Mouse (Mus musculus) retina, postnatal 7 days (tissue): Measurements from ENCODE around the gene Wwox.

ENCODE experiments used
- DNase-seq: peaks from one replicate; pipeline ENCODE4 v3.0.0-alpha.2; 2012; ENCODE audit warnings: low read depth, low spot score

Wwox gene

GRCm38 (mm10) chr8:114594811-114595210, 155.4 kb downstream of the Wwox start:
- DNase-seq = no peak

- no peak for DNase-seq
Measured at GRCm38 (mm10) chr8:114599555-114599954, 160.1 kb downstream of the Wwox start.

DNA sequence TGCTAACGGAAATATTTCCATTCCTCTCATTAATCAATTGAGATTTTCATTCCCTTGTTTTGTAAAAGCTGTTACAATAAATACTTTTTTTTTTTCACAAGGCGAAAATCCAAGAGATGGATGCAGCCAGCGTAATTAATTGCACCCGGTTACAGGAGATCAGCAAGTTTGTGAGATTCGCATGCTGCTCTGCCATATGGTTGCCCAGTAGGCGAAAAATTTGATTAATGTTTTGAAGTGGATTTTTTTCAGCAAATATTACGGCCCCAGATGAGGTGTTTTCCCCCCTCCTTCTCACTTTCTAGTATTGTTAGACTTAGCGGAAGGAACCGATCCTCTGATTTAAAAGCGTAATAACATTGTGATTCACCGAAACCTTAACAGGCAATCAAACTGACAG, 160.7 kb downstream of the Wwox start:
- no peak for DNase-seq

GRCm38 (mm10) chr8:114603046-114603445, 163.6 kb downstream of the Wwox start:
- no peak for DNase-seq

DNA sequence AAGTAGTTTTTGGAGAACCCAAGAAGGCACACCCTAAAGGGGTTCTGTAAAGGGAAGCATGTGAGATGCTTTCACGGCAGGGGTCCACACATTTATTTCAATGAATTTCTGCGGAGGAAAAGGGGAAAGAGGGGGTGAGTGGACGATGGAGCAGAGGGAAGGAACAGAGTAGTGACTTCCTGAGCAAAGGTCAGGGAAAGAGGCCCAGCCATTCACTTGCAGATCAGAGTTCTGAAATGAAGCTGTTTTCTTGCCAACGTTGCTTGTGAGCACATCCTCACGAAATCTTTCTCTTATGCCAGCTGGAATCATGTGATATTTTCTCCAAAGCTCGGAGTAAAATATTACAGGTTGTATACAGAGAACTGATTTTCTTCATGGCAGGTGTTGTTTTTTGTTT, 164.1 kb downstream of the Wwox start:
- DNase-seq = no peak

GRCm38 (mm10) chr8:114604315-114604714, 164.9 kb downstream of the Wwox start:
- DNase-seq = no peak

GRCm38 (mm10) chr8:114605651-114606050, 166.2 kb downstream of the Wwox start:
- DNase-seq = no peak

- DNase-seq = no peak
Measured at GRCm38 (mm10) chr8:114609330-114609729, 169.9 kb downstream of the Wwox start.

DNA sequence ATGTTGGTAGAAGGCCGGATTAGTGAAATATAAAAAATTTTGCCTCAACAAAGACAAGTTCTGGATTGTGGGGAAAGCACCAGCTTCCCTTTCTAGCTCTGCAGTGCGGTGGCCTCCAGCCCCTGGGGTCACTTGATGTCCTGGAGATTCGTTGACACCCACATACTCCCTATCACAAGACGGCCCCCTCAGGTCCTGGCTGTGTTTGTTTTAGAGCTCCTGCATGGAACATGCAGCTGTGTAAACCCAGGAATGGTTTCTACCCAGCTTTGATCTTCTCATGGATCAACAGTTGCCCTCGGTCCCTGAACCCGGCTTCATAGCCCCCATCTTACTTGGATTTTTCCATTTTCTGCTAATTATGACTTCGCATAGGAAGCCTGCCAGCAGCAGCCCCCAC, 171.6 kb downstream of the Wwox start:
- no peak for DNase-seq

GRCm38 (mm10) chr8:114612091-114612490, 172.6 kb downstream of the Wwox start:
- DNase-seq = no peak

DNA sequence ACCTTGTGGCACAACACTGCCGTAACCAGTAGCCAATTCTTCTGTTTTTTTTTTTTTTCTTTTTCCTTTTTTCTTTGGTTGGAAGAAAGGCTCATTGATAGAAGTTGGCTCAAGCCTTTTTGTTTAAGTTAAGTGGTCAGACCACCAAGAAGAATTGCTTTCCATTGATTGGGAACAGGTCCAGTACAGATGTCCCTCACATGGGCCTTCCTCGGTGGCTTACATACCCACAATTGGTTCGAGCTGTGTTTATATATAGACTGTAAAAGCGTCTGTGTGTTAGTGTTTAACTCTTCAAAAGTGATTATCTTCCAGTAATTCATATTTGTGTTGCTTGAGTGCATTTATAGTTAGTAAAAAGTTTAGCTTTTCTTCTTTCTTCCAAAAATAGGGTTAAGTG, 176.0 kb downstream of the Wwox start:
- DNase-seq = no peak

DNA sequence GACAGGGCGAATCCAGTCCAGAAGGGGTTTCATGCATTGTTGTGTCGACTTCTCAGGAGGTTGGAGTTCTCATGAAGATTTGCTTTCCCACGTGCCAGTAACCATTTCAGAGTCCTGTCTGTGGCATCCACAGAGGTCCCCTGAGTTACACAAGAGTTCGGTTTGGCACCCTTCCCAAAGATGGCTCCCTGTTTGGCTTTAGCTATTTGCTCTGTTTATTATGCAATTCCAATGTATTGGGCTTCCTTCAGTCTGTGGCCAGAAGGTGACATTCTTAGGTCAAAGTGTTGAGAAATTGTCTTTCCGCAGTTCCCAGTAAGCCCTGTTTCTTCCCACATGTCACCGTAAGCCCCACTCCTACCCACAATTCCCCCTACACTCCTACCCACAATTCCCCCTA, 176.5 kb downstream of the Wwox start:
- no peak for DNase-seq

DNA sequence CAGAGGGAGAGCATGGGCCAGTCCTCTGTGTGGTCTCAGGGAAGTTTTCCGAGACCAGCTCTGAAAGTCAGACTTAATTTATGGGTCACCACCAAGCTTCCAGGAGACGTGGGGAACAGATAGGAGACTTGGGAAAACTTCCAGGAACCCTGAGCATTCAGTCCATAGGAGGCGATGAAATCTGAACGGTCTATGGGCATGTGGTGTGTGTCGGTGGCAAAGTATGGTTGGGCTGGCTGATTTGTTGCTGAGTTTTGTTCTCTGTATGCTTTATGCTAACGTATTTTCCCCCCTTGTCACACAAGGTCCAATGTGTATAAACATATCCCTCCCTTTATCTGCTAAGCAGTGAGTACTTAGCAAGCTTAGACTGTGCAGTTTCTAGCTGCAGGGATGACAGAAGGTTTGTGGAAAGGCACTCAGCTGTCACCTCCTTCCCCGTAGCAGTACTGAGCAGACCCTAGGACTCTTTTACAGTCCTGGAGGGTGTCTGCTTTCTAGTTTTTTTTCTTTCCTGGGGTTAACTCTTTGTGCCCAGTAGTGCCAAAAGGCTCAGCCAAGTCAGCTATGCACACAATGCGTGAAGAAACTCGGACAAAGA, 179.6 kb downstream of the Wwox start:
- DNase-seq = no peak

DNA sequence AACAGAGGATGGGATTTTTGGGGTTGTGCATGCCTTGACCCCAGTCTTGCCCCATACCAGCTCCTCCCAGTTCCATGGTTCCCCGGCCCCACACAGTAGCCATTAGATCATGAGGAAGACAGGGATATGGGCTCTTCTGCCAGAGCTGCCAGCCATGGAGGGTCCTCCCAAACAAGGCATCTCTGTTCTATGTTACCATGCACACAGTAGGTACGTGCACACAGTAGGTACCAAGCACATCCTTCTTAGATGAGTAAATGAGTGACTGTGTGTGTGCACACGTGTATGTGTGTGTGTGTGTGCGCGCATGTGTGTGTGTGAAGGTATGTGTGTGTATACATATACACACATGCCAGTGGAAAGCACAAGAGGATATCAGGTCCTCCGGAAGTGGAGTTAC, 185.9 kb downstream of the Wwox start:
- no peak for DNase-seq

- no peak for DNase-seq
Measured at GRCm38 (mm10) chr8:114626897-114627296, 187.4 kb downstream of the Wwox start.

DNA sequence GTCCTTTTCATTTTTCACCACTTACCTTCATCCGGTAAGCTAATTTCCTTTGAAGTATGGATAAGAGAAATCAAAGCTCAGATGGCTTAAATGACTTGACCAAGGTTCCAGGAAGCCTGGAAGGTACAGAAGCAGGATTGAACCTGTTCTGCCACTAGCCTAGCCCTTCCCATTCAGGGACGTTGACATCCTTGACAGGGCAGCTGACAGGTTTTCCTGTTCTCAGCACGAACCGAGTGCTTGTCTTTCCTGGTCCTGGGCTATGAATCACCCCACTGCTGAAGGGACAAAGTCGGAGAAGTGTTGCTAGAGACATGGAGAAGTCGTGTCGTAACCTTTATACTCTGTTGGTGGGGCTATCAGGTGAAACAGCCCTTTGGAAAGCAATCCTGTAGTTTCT, 190.3 kb downstream of the Wwox start:
- DNase-seq = no peak

GRCm38 (mm10) chr8:114631087-114631486, 191.6 kb downstream of the Wwox start:
- no peak for DNase-seq

GRCm38 (mm10) chr8:114634151-114634550, 194.7 kb downstream of the Wwox start:
- DNase-seq = no peak

DNA sequence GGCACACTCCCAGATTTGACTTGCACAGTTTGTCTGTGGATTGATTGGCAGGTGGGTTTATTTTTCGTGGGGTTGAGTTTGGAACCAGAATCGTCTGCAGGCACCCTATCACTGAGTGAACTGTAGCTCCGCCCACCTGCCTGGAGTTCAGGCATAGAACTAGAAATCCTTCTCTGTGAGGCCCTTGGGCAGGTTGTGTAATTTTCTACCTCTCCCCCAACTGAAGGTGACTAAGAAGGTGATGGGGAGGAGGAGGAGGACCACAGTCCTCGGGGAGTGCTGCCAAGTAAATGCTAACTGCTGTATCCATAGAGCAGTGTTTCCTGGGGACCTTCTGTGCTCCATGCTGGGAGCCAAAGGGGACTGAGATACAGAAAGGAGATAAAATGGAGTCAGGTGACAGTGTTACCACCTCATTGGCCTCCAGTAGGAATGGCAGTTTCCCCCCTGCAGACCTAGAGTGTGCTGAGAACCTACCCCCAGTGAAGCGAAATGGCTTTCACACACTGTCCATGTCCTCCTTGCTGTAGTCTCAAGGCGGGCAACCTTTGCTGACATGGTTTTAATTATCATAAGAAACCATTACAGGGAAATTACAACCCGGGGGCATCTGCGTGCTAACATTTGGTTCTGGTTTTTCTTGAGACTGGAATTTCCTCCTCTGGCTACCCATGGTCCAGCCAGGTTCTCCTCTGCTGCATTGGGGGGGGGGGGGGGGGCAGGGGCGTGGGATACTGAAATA, 195.4 kb downstream of the Wwox start:
- no peak for DNase-seq

GRCm38 (mm10) chr8:114636376-114636775, 196.9 kb downstream of the Wwox start:
- DNase-seq = no peak

- DNase-seq = no peak
Measured at GRCm38 (mm10) chr8:114641809-114642208, 202.4 kb downstream of the Wwox start.

DNA sequence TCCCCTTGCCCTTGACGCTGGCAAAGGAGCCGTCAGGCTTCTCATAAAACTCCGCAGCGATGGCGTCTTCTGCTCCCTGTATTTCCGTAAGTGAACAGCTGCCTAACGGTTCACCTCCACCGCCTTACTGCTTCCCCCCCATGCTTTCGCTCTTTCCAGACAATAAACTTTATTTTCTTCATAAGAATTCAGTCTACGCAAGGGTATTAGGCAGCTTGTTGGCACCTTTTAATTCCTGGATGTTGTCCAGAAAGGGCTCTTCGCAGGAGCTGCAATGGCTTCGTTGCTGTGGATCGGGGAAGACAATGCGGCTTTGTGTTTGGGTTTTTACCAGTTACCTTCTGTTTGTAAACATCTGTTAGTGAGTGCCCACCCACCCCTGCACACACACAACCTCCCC, 211.3 kb downstream of the Wwox start:
- DNase-seq = no peak

DNA sequence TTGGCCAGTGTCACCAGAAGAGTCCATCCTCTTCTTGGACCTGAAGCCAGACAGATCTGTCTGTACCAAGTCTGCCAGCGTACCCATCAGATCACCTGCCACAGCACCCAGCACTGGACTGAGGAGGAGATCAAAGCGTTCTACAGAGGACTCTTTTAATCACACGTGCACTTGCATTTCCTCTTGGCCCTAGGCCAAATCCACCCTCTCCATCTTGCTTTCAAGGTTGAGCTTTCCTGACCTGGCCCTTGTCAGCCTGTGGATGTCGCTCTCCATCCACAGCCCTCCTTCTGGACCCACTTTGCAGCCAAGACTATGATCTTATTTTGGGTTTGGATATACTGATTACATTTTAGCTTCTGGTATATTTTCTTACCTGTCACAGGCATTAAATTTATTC, 218.3 kb downstream of the Wwox start:
- DNase-seq = no peak

GRCm38 (mm10) chr8:114658475-114658874, 219.0 kb downstream of the Wwox start:
- DNase-seq = no peak
